Mouse (Mus musculus) T-helper 1 cell (primary cell): Measurements from ENCODE around the gene Crlf3.
"Not testable (repeated sequence)": the region's sequence is repeated elsewhere in the genome, so short reads cannot be mapped to it uniquely, and the experiment has no call there.

Experiments used
- in situ Hi-C: fragments of 300-600 bp; cut with MboI, MseI; formaldehyde crosslinking; loops from one replicate; pipeline ENCODE4 v1.15.1; 2025; ENCODE audit warnings: high pct_unique_total_duplicates

Crlf3 gene

DNA sequence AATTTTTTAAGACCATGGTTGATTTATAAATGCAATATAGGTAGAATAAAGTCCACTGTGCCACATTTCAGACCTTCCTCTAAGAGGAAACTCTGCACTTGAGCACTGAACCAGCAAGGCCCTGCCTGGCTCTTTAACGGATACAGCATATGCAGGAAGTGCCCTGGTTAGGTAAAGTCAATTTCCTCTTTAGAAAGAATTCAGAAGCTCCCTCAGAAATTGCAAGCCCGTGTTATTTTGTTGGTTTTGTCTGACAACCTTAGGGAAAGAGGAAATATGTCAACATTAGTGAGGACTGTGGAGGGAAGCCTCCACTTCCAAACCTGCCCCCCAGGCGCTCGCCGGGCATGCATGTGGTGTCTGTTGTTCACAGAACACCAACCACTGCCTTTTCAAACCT, 13.2 kb downstream of the Crlf3 start:
- in situ Hi-C loops = no loop called here

GRCm38 (mm10) chr11:80066373-80066772, 14.4 kb downstream of the Crlf3 start:
- in situ Hi-C loops = not testable (repeated sequence)

GRCm38 (mm10) chr11:80062159-80062558, 18.6 kb downstream of the Crlf3 start:
- in situ Hi-C loops = no loop called here

- in situ Hi-C loops = no loop called here
Observed at GRCm38 (mm10) chr11:80056141-80056540, 24.6 kb downstream of the Crlf3 start.

GRCm38 (mm10) chr11:80054659-80055058, 26.1 kb downstream of the Crlf3 start:
- in situ Hi-C loops = no loop called here

- in situ Hi-C loops = no loop called here
Observed at GRCm38 (mm10) chr11:80053171-80053570, 27.6 kb downstream of the Crlf3 start.

DNA sequence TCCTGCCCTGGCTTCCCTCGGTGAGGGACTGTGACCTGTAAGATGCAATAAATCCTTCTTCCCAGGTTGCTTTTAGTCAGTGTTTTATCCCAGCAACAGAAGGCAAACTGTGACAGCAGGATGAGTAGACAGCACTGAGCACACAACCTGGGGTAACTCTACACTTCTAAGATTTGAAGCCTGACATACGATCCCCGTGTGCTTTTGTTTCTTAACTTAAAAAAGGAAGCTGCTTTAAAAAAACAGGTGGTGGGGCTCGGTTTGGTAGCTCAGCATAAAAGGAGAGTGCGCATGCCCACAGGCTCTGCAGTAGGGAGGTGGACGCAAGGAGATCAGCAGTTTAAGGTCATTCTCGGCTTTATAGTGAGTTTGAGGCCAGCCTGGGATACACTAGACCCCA, 28.3 kb downstream of the Crlf3 start:
- in situ Hi-C loops = no loop called here

DNA sequence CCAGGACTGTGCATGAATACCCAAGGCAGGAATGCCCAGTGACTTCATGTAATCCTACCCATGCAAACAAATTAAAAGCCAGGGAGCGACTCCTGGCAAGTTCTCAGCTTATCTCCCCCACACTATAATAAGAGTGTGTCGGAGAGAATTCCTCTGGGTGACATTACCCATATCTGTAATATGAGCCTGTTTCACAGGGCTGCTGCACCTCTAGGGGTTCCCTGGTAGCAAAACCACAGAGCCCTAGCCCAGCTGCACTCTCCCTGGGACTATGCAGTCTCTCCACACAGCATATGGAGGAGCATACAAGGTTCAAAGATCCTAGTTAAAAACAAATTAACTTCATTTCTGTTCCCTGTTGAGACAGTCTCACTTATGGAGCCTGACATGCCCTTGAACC, 30.7 kb downstream of the Crlf3 start:
- in situ Hi-C loops = no loop called here

- in situ Hi-C loops = no loop called here
Observed at GRCm38 (mm10) chr11:80046856-80047255, 33.9 kb downstream of the Crlf3 start.

- in situ Hi-C loops = no loop called here
Observed at GRCm38 (mm10) chr11:80043419-80043817, 37.4 kb downstream of the Crlf3 start.

GRCm38 (mm10) chr11:80042615-80043418, 38.0 kb downstream of the Crlf3 start:
- in situ Hi-C loops = no loop called here

DNA sequence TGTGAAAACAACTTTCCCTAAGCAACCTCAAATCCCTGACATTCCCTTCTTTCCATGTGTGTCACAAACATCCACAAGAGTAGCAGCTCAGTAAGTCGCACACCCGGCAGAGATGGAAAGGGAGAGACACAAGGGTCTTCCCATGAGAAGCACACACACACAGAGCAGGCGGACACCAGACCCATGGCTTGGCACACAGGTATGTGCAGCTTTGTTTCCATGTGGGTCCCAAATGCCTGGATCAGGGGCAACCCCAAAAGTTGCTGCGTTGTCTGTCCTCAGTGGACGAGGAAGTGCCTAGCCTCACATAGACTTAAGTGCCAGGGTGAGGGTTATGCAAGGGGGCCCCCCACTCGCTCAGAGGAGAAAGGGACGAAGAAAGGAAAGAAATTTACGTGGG, 43.3 kb downstream of the Crlf3 start:
- in situ Hi-C loops = no loop called here

GRCm38 (mm10) chr11:80021306-80021705, 59.5 kb downstream of the Crlf3 start:
- in situ Hi-C loops = loop anchor here (5.0 kb wide), 2 partner anchors 64 to 86 kb away; no protein-coding TSS in a partner anchor

GRCm38 (mm10) chr11:80019792-80020191, 61.0 kb downstream of the Crlf3 start:
- in situ Hi-C loops = loop anchor here (5.0 kb wide), 2 partner anchors 62 to 88 kb away; no protein-coding TSS in a partner anchor

DNA sequence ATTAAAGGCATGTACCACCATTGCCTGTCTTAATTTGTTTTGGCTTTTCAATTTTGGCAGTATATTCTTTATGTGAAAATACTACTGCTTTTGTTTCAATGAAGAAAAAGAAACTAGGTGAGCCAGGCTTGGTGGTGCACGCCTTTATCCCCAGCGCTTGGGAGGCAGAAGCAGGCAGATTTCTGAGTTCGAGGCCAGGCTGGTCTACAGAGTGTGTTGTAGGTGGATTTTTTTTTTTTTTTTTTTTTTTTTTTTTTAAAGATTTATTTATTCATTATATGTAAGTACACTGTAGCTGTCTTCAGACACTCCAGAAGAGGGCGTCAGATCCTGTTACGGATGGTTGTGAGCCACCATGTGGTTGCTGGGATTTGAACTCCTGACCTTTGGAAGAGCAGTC, 64.3 kb downstream of the Crlf3 start:
- in situ Hi-C loops = not testable (repeated sequence)
